Mouse (Mus musculus) hindbrain, embryonic 10.5 days (tissue): ENCODE measurements around the gene Spice1. TPM values are rescaled to one million over a fixed set of nuclear protein-coding genes. Genes with fewer than 3 reads are reported as not detected.

Source experiments
- DNase-seq: peaks from one replicate; pipeline ENCODE4 v3.0.0-alpha.2; 2017; ENCODE audit warnings: low spot score
- H3K27ac ChIP-seq: fragments of 300-500 bp; sonication (generic); 2 replicates; pipeline ENCODE4 v1.5.1; 2016; ENCODE audit warnings: mild to moderate bottlenecking, moderate library complexity
- H3K27me3 ChIP-seq: fragments of 300-500 bp; sonication (generic); 2 replicates; pipeline ENCODE4 v1.6.1; 2016; ENCODE audit warnings: mild to moderate bottlenecking; ENCODE audit not compliant: poor library complexity, insufficient read depth, severe bottlenecking
- H3K36me3 ChIP-seq: fragments of 300-500 bp; sonication (generic); 2 replicates; pipeline ENCODE4 v1.6.1; 2016; ENCODE audit warnings: mild to moderate bottlenecking, moderate library complexity
- H3K4me1 ChIP-seq: fragments of 300-500 bp; sonication (generic); replicated peaks from 2 replicates; pipeline ENCODE4 v1.6.1; 2016; ENCODE audit warnings: mild to moderate bottlenecking
- H3K4me3 ChIP-seq: fragments of 300-500 bp; sonication (generic); 2 replicates; pipeline ENCODE4 v1.5.1; 2016; ENCODE audit warnings: mild to moderate bottlenecking, moderate library complexity
- H3K9me3 ChIP-seq: fragments of 300-500 bp; sonication (generic); 2 replicates; pipeline ENCODE4 v1.6.1; 2016; ENCODE audit warnings: mild to moderate bottlenecking, moderate library complexity
- WGBS: fragments of 180-500 bp; shearing (Covaris S2); methylation state at CpG from one replicate; pipeline ENCODE4 v1.1.7; 2016; 5-methylcytosine and 5-hydroxymethylcytosine counted together
- polyA plus RNA-seq: library from polyadenylated mRNA; unstranded; fragments of >200 nt; fragmentation: Nextera tagmentation; extraction: Ambion mirVana; gene quantifications from 2 replicates; pipeline ENCODE4 v1.2.1, GENCODE M21; 2016

The Spice1 gene
- polyA plus RNA-seq, 1 experiment from 2014 or later = 21.7 TPM

DNA sequence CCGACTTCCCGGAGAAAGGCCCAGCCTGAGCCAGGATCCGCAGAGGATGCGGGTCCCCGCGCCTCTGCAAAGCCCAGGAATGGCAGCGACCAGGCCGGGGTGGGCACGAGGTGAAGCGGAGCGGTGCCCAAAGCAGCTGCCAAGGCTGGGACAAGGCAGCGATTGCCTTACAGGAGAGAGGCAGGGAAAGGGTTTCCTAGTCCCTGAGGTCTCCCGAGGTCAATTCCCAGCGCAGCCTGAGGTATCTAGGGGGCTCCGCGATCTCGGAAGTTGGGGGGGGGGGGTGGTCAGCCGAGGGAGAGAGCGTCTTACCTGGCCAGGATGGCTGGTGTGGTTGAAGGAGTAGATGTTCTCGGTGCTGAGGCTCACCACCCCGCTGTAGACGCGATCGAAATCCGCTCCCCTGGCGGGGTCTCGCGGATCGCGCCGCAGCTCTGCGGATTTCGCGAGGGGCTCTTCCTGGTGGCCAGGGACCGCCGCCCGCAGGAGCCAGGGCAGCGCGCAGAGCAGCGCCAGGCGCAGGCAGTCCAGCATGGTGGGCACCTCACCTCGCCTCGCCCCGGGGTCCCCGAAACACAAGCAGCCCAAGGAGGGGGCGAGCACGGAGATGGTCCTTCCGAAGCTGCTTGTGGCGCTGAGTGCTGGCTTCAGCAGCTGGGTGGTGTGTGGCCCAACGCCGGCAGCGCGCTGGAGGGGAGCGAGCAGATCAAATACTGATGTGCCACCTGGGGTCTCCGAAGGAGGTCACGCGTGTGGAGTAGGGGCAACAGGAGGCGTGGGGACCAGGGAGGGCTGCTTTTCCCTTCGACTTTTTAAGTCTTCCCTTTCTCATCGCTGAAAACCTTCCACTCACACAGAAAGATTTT is 14.7 kb upstream of the Spice1 start:
- Histone ChIP-seq H3K4me3 (peak overlapping the region; percentile 78), H3K27ac (peak overlapping the region; percentile 64), H3K9me3 (peaks cover 5% of the 10 kb centered on the region; the same call in 1 of the 2 replicates), H3K4me1 (peaks cover 17% of the 10 kb centered on the region), H3K36me3 (no peaks in the 10 kb centered on the region), H3K27me3 (peaks cover 49% of the 10 kb centered on the region)
- under 1% methylated on average over 60 of the region's 60 CpGs for whole genome bisulfite sequencing
- DNase-seq = peak; percentile 59

DNA sequence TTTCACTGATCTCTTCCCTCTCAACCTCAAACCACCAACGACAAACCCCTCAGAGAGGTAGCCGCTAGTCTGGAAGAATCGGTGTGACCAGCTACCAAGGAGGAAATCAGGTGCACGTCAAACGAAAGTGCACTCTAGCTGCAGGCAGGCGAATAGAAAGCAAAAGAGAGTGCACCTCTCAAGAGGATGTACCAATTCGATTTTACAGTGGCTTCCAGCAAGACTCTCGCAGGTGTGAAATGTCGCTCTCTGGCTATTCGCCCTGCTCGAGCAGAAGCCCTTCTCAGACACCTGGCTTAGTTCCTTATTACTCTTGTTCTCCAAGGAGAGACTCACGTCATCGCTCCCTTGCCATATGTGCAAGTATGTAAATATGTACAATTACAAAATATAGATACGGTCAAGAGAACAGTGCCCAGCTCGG is 14.0 kb upstream of the Spice1 start, which contains the start of gene Sidt1:
Gene Sidt1 (minus strand): TSS at position 336 of the 424 bp plus-strand sequence.
- H3K4me3 ChIP-seq = peak within 1 kb of the TSS; percentile 78
- peak within 1 kb of the TSS; percentile 64 for H3K27ac ChIP-seq
- H3K9me3 ChIP-seq = peaks cover 5% of the 10 kb centered on the region; the same call in 1 of the 2 replicates
- H3K27me3 ChIP-seq = peaks cover 49% of the 10 kb centered on the region
- peaks cover 17% of the 10 kb centered on the region for H3K4me1 ChIP-seq
- H3K36me3 ChIP-seq = no peaks in the 10 kb centered on the region
- 9% methylated on average over 15 of the region's 15 CpGs for WGBS
- DNase-seq = no peak

GRCm38 (mm10) chr16:44337541-44337940 is 9.4 kb upstream of the Spice1 start:
- no peak overlapping the region for H3K4me3 ChIP-seq
- peaks cover 6% of the 10 kb centered on the region for H3K4me1 ChIP-seq
- no peak for DNase-seq
- peaks cover 26% of the 10 kb centered on the region for H3K27me3 ChIP-seq
- H3K27ac ChIP-seq = no peak overlapping the region
- no peaks in the 10 kb centered on the region for H3K9me3 ChIP-seq
- H3K36me3 ChIP-seq = no peaks in the 10 kb centered on the region

GRCm38 (mm10) chr16:44349801-44350397 is 3.0 kb downstream of the Spice1 start:
- Histone ChIP-seq H3K27ac (no peak overlapping the region), H3K27me3 (no peaks in the 10 kb centered on the region), H3K9me3 (no peaks in the 10 kb centered on the region), H3K36me3 (no peaks in the 10 kb centered on the region), H3K4me3 (no peak overlapping the region), H3K4me1 (peaks cover 22% of the 10 kb centered on the region)
- 87% methylated on average over 4 of the region's 4 CpGs for WGBS
- no peak for DNase-seq

GRCm38 (mm10) chr16:44356291-44356690 is 9.4 kb downstream of the Spice1 start:
- no peak for DNase-seq
- no peaks in the 10 kb centered on the region for H3K9me3 ChIP-seq
- WGBS = 88% methylated on average over 7 of the region's 7 CpGs

GRCm38 (mm10) chr16:44357571-44358268 is 10.8 kb downstream of the Spice1 start:
- no peaks in the 10 kb centered on the region for H3K4me1 ChIP-seq
- peaks cover 44% of the 10 kb centered on the region for H3K36me3 ChIP-seq
- 81% methylated on average over 4 of the region's 4 CpGs for WGBS
- no peak overlapping the region for H3K27ac ChIP-seq
- DNase-seq = no peak
- H3K4me3 ChIP-seq = no peak overlapping the region
- H3K27me3 ChIP-seq = no peaks in the 10 kb centered on the region
- H3K9me3 ChIP-seq = no peaks in the 10 kb centered on the region

More at GRCm38 (mm10) chr16:44356291-44356690, 9.4 kb downstream of the Spice1 start:
- peaks cover 31% of the 10 kb centered on the region for H3K36me3 ChIP-seq
- no peaks in the 10 kb centered on the region for H3K4me1 ChIP-seq
- H3K27me3 ChIP-seq = no peaks in the 10 kb centered on the region
- no peak overlapping the region for H3K4me3 ChIP-seq
- H3K27ac ChIP-seq = no peak overlapping the region

DNA sequence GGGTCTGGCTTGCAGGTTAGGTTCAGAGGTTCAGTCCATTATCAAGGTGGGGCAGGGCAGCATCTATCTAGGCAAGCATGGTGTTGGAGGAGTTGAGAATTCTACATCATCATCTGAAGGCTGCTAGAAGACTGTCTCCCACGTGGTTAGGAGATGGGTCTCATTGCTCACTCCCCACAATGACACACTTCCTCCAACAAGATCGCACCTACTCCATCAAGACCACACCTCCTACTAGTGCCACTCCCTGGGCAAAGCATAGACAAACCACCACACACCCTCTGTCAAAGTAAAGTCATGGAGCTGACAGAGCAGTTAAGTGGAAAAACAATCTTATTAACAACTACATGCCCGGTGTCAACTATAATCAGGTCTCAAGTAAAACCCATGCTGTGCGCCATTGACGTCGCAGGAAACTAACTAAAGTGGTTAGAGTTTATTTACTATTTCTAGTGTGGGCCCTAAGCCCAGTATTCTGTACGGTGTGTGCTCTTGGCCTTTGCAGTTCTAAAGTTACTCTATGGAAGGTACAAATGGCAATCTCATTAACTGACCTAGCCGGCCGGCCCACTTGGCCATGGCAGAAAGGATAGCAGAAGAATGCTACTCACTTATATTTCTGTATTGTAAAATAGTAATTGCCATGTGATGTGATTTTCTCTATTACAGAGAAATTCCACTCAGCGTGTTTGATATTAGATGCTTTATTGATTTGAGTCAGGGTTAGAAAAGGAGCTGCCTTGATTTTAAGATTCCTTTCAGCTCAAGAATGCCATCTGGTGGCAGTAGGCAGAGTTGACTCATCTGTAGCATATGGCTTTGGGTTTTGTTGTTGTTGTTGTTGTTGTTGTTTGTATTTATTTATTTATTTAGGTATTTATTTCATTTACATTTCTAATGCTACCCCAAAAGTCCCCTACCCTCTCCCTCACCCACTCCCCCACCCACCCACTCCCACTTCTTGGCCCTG is 15.3 kb downstream of the Spice1 start:
- no peak overlapping the region for H3K27ac ChIP-seq
- 88% methylated on average over 10 of the region's 10 CpGs for WGBS
- H3K27me3 ChIP-seq = no peaks in the 10 kb centered on the region
- no peak for DNase-seq
- H3K4me3 ChIP-seq = no peak overlapping the region
- H3K4me1 ChIP-seq = no peaks in the 10 kb centered on the region
- no peaks in the 10 kb centered on the region for H3K9me3 ChIP-seq
- peaks cover 64% of the 10 kb centered on the region for H3K36me3 ChIP-seq

DNA sequence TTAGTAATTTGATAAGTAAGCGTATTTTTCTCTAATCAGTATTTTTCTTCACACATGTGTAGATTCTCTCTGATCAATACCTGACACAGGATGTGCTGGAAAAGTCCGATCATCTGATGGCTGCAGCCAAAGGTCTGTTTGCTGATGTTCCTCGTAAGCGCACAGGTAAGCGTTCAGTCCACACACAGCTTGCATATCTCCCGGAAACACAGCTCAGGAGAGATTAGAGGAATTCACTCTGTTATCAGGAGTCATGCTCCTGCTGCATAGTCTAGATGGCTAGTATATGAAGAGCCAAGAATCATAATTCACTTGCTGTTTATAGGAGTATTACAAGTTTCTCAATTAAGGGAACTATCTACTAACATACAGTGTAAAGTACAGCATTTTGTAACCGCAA is 18.6 kb downstream of the Spice1 start:
- Histone ChIP-seq H3K9me3 (no peaks in the 10 kb centered on the region), H3K4me1 (no peaks in the 10 kb centered on the region), H3K27me3 (no peaks in the 10 kb centered on the region), H3K36me3 (peaks cover 58% of the 10 kb centered on the region), H3K27ac (no peak overlapping the region), H3K4me3 (no peak overlapping the region)
- no peak for DNase-seq
- 94% methylated on average over 7 of the region's 7 CpGs for WGBS

GRCm38 (mm10) chr16:44375459-44375858 is 28.5 kb downstream of the Spice1 start:
- Histone ChIP-seq H3K9me3 (no peaks in the 10 kb centered on the region), H3K4me1 (peaks cover under 1% of the 10 kb centered on the region; the same call in 1 of the 2 replicates), H3K27me3 (no peaks in the 10 kb centered on the region), H3K4me3 (no peak overlapping the region), H3K27ac (no peak overlapping the region), H3K36me3 (peaks cover 70% of the 10 kb centered on the region)
- WGBS = 93% methylated on average over 4 of the region's 4 CpGs
- DNase-seq = no peak

DNA sequence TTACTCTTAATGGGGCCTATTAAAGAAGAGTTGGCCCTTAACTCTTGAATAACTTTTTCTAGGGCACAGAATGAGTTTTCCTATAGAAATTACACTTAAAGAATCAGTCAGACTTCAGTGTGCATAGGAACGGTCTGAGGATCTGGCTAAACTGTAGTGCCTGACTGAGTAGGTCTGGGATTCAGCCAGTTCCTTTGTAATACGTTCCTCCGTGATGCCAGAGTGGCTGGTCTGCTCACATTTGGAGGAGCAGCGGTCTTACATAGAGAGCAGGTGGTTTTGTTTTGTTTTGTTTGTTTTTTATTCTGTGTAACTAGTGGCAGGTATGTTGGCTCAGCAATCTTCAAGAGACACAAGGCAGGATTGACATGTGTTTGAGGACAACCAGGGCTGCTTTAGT is 33.1 kb downstream of the Spice1 start:
- peaks cover 26% of the 10 kb centered on the region for H3K4me1 ChIP-seq
- no peak overlapping the region for H3K4me3 ChIP-seq
- peaks cover 37% of the 10 kb centered on the region for H3K36me3 ChIP-seq
- DNase-seq = no peak
- no peak overlapping the region for H3K27ac ChIP-seq
- 77% methylated on average over 4 of the region's 4 CpGs for WGBS
- H3K27me3 ChIP-seq = no peaks in the 10 kb centered on the region
- H3K9me3 ChIP-seq = no peaks in the 10 kb centered on the region

DNA sequence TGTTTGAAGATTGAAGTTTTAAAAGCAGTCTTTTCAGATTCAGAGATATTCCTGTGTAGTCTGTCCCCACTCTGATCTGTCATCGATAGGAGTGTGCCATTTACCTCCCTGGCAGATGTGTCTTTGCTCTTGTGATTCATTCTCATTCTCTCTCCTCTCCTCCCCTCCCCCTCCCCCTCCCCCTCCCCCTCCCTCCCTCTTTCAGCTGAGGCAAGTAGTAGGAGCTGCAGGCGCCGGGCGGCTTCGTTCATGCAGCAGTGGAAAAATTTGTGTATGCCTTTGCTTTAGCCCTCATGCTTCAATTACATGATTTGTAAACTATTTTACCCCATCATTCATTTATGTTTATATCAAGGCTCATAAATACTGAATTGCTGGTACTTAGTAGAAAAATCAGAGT is 34.7 kb downstream of the Spice1 start:
- Histone ChIP-seq H3K9me3 (no peaks in the 10 kb centered on the region), H3K4me1 (peaks cover 26% of the 10 kb centered on the region), H3K36me3 (peaks cover 47% of the 10 kb centered on the region), H3K27ac (no peak overlapping the region), H3K4me3 (no peak overlapping the region), H3K27me3 (no peaks in the 10 kb centered on the region)
- WGBS = 16% methylated on average over 5 of the region's 5 CpGs
- DNase-seq = peak; percentile 54

GRCm38 (mm10) chr16:44383549-44383948 is 36.6 kb downstream of the Spice1 start:
- Histone ChIP-seq H3K36me3 (peaks cover 51% of the 10 kb centered on the region), H3K27me3 (no peaks in the 10 kb centered on the region), H3K4me1 (peaks cover 26% of the 10 kb centered on the region), H3K27ac (no peak overlapping the region), H3K4me3 (no peak overlapping the region), H3K9me3 (no peaks in the 10 kb centered on the region)
- 27% methylated on average over 2 of the region's 2 CpGs for WGBS
- no peak for DNase-seq
